Mouse (Mus musculus) olfactory bulb, adult 2 months (tissue): ENCODE results near the gene Znfx1.

ENCODE experiments used
- CTCF ChIP-seq: fragments of 200-500 bp; IDR thresholded peaks from 2 replicates; pipeline ENCODE4 v1.5.1; 2012; ENCODE audit warnings: low read depth, mild to moderate bottlenecking, low read length, moderate library complexity; ENCODE audit not compliant: insufficient read depth
- POLR2A ChIP-seq: fragments of 200-500 bp; IDR thresholded peaks from 2 replicates; pipeline ENCODE4 v1.6.1; 2012; ENCODE audit warnings: mild to moderate bottlenecking, low read depth, low read length, moderate library complexity; ENCODE audit not compliant: insufficient read depth

- TF ChIP-seq CTCF, result no peak
- peak; percentile 65; the same call in 1 of the 2 replicates for TF ChIP-seq POLR2A
Measured at GRCm38 (mm10) chr2:166995796-166996532, 66.9 kb downstream of the Znfx1 start, which contains the start of gene Stau1.
